Mouse (Mus musculus) hindbrain, embryonic 16.5 days (tissue): Measurements from ENCODE around the gene Atp2c2. TPM values are rescaled to one million over a fixed set of nuclear protein-coding genes. Genes with fewer than 3 reads are reported as not detected.
A peak's percentile ranks its signal among the peaks of the same experiment; 100 is the strongest.

Experiments
- ATAC-seq: fragments of 200-750 bp; cut with Nextera tagmentation; 2 replicates; pipeline ENCODE4 v1.8.0; 2017; ENCODE audit warnings: moderate TSS enrichment, moderate library complexity
- H3K27ac ChIP-seq: fragments of 300-500 bp; sonication (generic); 2 replicates; pipeline ENCODE4 v1.5.1; 2014; ENCODE audit warnings: low read depth, mild to moderate bottlenecking, control low read depth, low read length, moderate library complexity
- H3K27me3 ChIP-seq: fragments of 300-500 bp; sonication (generic); replicated peaks from 2 replicates; pipeline ENCODE4 v1.6.1; 2014; ENCODE audit warnings: low read length; ENCODE audit not compliant: control insufficient read depth, insufficient read depth
- H3K36me3 ChIP-seq: fragments of 300-500 bp; sonication (generic); 2 replicates; pipeline ENCODE4 v1.6.1; 2014; ENCODE audit warnings: mild to moderate bottlenecking, low read length, moderate library complexity, mixed read lengths; ENCODE audit not compliant: control insufficient read depth, insufficient read depth
- H3K4me1 ChIP-seq: fragments of 300-500 bp; sonication (generic); 2 replicates; pipeline ENCODE4 v1.6.1; 2014; ENCODE audit warnings: low read depth, low read length; ENCODE audit not compliant: control insufficient read depth, insufficient read depth
- H3K4me2 ChIP-seq: fragments of 300-500 bp; sonication (generic); 2 replicates; pipeline ENCODE4 v1.6.1; 2014; ENCODE audit warnings: mild to moderate bottlenecking, low read length, control low read depth, moderate library complexity
- H3K4me3 ChIP-seq: fragments of 300-500 bp; sonication (generic); 2 replicates; pipeline ENCODE4 v1.5.1; 2014; ENCODE audit warnings: mild to moderate bottlenecking, low read length, control low read depth, moderate library complexity
- H3K9ac ChIP-seq: fragments of 300-500 bp; sonication (generic); 2 replicates; pipeline ENCODE4 v1.6.1; 2014; ENCODE audit warnings: low read depth, mild to moderate bottlenecking, control low read depth, low read length, moderate library complexity
- H3K9me3 ChIP-seq: fragments of 300-500 bp; sonication (generic); 2 replicates; pipeline ENCODE4 v1.6.1; 2014; ENCODE audit warnings: mild to moderate bottlenecking, low read length, moderate library complexity; ENCODE audit not compliant: control insufficient read depth
- WGBS: fragments of 180-500 bp; shearing (Covaris S2); extraction: QIAGEN DNeasy Blood & Tissue Kit; methylation state at CpG from one replicate; pipeline ENCODE4 v1.1.7; 2014; 5-methylcytosine and 5-hydroxymethylcytosine counted together
- polyA plus RNA-seq: library from polyadenylated mRNA; unstranded; fragments of >200 nt; fragmentation: Nextera tagmentation; extraction: Ambion mirVana; gene quantifications from 2 replicates; pipeline ENCODE4 v1.2.1, GENCODE M21; 2015

Gene Atp2c2
- polyA plus RNA-seq, 1 experiment from 2014 or later: 0.49 TPM

DNA sequence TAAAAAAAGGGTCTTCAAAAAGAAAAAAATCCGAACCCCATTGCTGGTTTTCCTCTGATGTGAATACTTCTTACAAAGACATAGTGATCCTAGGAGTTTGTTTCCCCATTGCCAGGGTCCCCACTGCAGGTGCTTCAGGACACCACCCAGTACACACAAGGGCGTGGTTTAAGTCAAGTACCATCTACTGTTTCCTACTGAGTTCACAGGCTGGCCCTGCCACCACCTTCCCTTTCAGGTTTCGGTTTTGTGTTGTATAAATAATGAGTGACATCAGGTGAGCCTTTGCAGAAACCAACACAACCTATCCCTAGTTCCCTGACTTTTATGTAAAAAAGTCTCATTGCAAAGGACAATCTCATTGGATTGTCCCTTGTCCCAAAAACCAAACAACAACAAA lies 95.8 kb downstream of the Atp2c2 start:
- Histone ChIP-seq H3K4me2 (no peak overlapping the region), H3K36me3 (no peaks in the 10 kb centered on the region), H3K27me3 (no peaks in the 10 kb centered on the region), H3K4me1 (peaks cover 24% of the 10 kb centered on the region), H3K27ac (no peak overlapping the region), H3K4me3 (no peak overlapping the region), H3K9ac (no peak overlapping the region), H3K9me3 (no peaks in the 10 kb centered on the region)
- 91% methylated on average over 3 of the region's 3 CpGs for WGBS
- ATAC-seq: no peak

DNA sequence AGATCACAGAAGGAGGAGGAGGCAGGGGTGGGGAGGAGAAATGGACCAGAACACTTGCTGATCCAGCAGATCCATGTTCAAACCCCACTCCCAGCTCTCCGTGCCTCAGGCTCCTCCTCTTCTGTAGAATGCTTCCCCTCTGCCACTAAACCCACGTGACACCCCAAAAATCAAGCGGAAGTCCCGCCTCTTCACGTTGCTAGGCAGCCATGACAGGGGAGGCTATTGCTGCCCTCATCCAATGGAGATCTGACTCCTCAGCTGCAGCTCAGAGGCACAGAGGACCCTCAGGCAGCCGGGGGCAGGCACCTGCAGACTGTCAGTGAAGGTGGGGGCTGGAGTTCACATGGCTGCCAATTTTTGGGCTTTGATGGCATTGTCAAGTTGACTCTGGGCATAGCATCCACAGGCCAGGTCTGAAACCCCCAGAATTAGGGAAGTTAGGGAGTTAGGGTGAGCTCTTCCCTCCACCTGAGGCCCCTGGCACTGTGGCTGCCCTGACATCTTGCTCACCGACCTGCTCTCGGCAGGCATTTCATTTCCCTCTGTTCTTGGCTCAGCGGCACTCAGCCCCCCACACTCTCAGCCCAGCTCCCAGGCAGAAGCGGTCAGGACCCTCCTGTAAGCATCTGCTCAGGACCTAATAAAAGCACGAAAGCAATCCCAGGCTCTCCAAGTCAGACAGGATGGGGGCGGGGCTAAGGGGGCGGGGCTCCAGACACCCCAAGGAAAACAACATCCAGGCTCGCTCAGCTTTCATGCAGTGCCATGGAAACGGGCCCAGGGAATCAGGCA lies 98.6 kb downstream of the Atp2c2 start:
- no peaks in the 10 kb centered on the region for H3K27me3 ChIP-seq
- H3K4me3 ChIP-seq: peak overlapping the region; percentile 4; the same call in 1 of the 2 replicates
- no peaks in the 10 kb centered on the region for H3K36me3 ChIP-seq
- H3K9me3 ChIP-seq: no peaks in the 10 kb centered on the region
- H3K9ac ChIP-seq: peak overlapping the region; percentile 7; the same call in 1 of the 2 replicates
- WGBS: 7% methylated on average over 15 of the region's 15 CpGs
- peak; percentile 76 for ATAC-seq
- H3K27ac ChIP-seq: peak overlapping the region; percentile 78
- peaks cover 21% of the 10 kb centered on the region for H3K4me1 ChIP-seq
- H3K4me2 ChIP-seq: peak overlapping the region; percentile 44

DNA sequence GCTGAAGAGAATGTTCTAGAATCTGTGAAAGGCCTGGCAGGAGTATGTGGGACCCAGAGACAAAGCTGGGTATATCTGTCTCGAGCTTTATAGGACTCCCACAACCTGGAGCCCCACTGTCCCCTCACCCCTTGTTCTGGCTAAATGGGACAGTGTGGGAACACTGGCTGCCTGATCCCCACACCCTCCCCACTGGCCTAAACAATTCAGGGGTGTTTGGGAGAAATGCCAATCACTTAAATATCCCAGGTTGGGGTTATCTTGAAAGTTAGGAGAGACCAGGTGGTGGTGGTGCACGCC lies 99.1 kb downstream of the Atp2c2 start:
- 46% methylated on average over 2 of the region's 2 CpGs for WGBS
- H3K4me2 ChIP-seq: peak overlapping the region; percentile 44; the same call in 1 of the 2 replicates
- peak overlapping the region; percentile 78 for H3K27ac ChIP-seq
- no peaks in the 10 kb centered on the region for H3K36me3 ChIP-seq
- no peaks in the 10 kb centered on the region for H3K9me3 ChIP-seq
- 0 out of 2 replicates have a peak overlapping the region, but pooled peaks have one; percentile 7 for H3K9ac ChIP-seq
- H3K4me1 ChIP-seq: peaks cover 21% of the 10 kb centered on the region
- H3K27me3 ChIP-seq: no peaks in the 10 kb centered on the region
- ATAC-seq: no peak
- H3K4me3 ChIP-seq: no peak overlapping the region

DNA sequence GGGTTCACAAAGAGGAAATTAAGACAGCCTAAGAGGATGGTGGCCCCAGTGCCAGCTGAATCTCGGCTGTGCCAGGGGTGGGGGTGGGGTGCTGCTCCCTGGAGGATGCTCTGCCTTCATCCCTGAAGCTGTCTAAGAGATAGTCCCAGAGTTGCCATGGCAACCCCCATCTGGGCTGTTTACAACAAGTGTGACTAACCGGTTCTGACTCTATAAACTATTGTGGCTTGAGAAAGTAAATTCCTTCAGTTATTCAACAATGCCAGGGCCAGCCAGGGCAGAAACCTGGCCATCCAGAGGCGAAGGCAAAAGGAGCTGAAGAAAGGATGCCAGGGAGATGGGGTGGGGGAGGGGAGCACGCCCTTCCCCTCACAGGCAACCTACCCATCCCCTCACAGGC lies 101.4 kb downstream of the Atp2c2 start:
- Histone ChIP-seq H3K36me3 (no peaks in the 10 kb centered on the region), H3K27ac (no peak overlapping the region; the same call in 1 of the 2 replicates), H3K4me3 (no peak overlapping the region), H3K4me1 (peaks cover 21% of the 10 kb centered on the region), H3K27me3 (no peaks in the 10 kb centered on the region), H3K9ac (no peak overlapping the region), H3K4me2 (no peak overlapping the region), H3K9me3 (no peaks in the 10 kb centered on the region)
- ATAC-seq: no peak
- 2% methylated on average over 4 of the region's 4 CpGs for whole genome bisulfite sequencing

DNA sequence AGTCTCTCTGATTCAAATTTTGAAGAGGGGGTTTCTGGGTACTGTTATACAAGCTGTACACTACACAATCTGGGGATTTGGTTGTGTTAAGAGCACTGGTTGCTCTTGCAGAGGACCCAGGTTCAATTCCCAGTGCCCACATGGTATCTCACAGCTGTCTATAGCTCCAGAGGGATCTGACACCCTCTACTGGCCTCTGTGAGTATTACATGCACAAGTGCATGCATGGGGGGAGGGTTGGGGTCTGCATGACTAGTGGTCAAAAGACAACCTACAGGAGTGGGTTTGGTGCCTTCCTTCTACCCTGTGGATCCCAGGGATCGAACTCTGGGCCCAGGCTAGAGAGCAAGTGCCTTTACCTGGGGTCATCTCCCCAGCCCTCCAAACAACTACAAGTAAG lies 102.8 kb downstream of the Atp2c2 start:
- no peak for ATAC-seq
- H3K4me3 ChIP-seq: no peak overlapping the region
- no peaks in the 10 kb centered on the region for H3K27me3 ChIP-seq
- 100% methylated on average over 1 of the region's 1 CpGs for whole genome bisulfite sequencing
- H3K9me3 ChIP-seq: no peaks in the 10 kb centered on the region
- H3K4me1 ChIP-seq: peaks cover 30% of the 10 kb centered on the region
- no peak overlapping the region for H3K4me2 ChIP-seq
- H3K27ac ChIP-seq: no peak overlapping the region
- H3K36me3 ChIP-seq: no peaks in the 10 kb centered on the region
- H3K9ac ChIP-seq: no peak overlapping the region

DNA sequence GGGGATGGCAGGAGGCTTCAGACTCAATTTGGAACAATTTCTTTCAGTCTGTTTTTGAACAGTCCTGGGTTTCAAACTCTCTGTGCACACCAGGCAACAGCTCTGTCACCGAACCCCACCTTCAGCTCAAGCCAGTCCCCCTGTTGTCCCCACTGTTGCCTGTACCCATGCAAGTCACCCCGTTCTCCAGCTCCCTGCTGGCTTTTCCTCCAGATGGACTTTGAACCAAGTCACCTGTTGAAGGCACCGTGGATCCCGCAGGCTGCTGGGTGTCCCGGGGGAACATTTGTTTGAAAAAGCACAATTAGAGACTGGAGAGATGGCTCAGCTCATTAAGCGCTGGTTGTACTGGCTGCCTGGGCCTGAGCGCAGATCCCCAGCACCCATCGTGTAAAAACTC lies 105.5 kb downstream of the Atp2c2 start:
- WGBS: 52% methylated on average over 8 of the region's 8 CpGs
- Histone ChIP-seq H3K27me3 (no peaks in the 10 kb centered on the region), H3K4me1 (peaks cover 21% of the 10 kb centered on the region), H3K27ac (no peak overlapping the region), H3K9ac (no peak overlapping the region), H3K4me3 (no peak overlapping the region), H3K36me3 (peaks cover 7% of the 10 kb centered on the region; the same call in 1 of the 2 replicates), H3K4me2 (no peak overlapping the region), H3K9me3 (no peaks in the 10 kb centered on the region)
- no peak for ATAC-seq

DNA sequence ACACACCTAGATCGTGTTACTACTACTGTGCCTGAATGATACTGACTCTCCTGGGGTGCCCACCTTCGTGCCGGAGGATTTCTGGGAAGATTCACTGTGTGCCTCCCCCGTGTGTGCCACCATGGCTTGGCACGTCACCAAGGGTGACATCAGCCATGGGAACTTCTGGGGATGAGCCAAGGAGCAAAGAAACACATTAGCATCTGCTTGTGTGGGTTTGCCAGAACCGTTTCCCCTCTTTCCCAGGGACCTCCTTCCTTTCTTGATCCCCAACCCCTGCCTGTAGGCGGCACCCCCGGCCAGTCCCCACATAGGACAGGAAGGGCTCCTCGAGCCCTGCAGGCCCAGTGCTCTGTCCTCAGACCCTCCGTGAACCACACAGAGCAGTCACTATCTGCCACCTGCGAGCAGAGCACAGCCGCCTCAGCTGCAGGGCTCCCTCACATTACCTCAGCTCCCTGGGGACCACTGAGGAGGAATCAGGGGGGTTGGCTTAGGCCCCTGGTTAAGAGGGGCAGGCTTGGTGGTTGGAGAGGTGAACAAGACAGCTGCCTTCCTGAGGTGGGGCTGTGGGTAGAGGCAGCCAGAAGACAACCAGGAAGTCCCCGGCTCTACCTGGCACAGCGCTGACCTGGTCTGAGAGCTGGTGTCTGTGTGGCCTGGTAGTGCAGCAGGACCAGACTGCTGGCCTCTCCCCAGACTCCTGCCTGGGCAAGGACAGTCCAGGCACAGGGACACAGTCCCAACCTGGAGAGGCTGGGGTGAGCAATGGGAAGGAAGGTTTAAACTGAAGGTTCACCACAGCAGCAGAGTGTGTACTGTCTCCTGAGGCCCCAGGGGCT lies 106.8 kb downstream of the Atp2c2 start:
- Histone ChIP-seq H3K27ac (no peak overlapping the region), H3K4me3 (no peak overlapping the region), H3K4me2 (no peak overlapping the region), H3K9ac (no peak overlapping the region), H3K4me1 (peaks cover 22% of the 10 kb centered on the region), H3K9me3 (no peaks in the 10 kb centered on the region), H3K27me3 (no peaks in the 10 kb centered on the region), H3K36me3 (peaks cover 7% of the 10 kb centered on the region; the same call in 1 of the 2 replicates)
- 43% methylated on average over 14 of the region's 14 CpGs for WGBS
- ATAC-seq: peak; percentile 39
